Mouse (Mus musculus) MEL-GATA-1-ER (cell line): ENCODE measurements around the gene Plekhg6.

ENCODE experiments used
- DNase-seq: peaks from one replicate; pipeline ENCODE4 v3.0.0-alpha.2; 2012; ENCODE audit warnings: low read depth; ENCODE audit errors: extremely low read depth

Gene Plekhg6

GRCm38 (mm10) chr6:125354352-125355151 lies 26.0 kb downstream of the Plekhg6 start:
- DNase-seq = no peak

GRCm38 (mm10) chr6:125353655-125354054 lies 26.9 kb downstream of the Plekhg6 start:
- DNase-seq = no peak

- DNase-seq = no peak
These were observed 27.4 kb downstream of the Plekhg6 start for GRCm38 (mm10) chr6:125353221-125353620.

- no peak for DNase-seq
These were observed 27.8 kb downstream of the Plekhg6 start for GRCm38 (mm10) chr6:125352811-125353210.

- DNase-seq = no peak
These were observed 28.6 kb downstream of the Plekhg6 start for GRCm38 (mm10) chr6:125352046-125352384.

GRCm38 (mm10) chr6:125351368-125352045 lies 29.1 kb downstream of the Plekhg6 start:
- no peak for DNase-seq

- DNase-seq = no peak
These were observed 29.6 kb downstream of the Plekhg6 start for GRCm38 (mm10) chr6:125350995-125351324.

- peak; percentile 66 for DNase-seq
These were observed 30.2 kb downstream of the Plekhg6 start for GRCm38 (mm10) chr6:125350231-125350994.

GRCm38 (mm10) chr6:125349575-125350230 lies 30.9 kb downstream of the Plekhg6 start:
- DNase-seq = peak; percentile 69

GRCm38 (mm10) chr6:125348721-125349574 lies 31.6 kb downstream of the Plekhg6 start, which contains the start of gene Tnfrsf1a:
Gene Tnfrsf1a, plus strand, starts transcription at chr6:125349362.
- DNase-seq = no peak

- no peak for DNase-seq
These were observed 34.6 kb downstream of the Plekhg6 start for GRCm38 (mm10) chr6:125346029-125346428.

GRCm38 (mm10) chr6:125345625-125346024 lies 35.0 kb downstream of the Plekhg6 start:
- DNase-seq = peak; percentile 44

GRCm38 (mm10) chr6:125344866-125345265 lies 35.7 kb downstream of the Plekhg6 start:
- DNase-seq = no peak

- DNase-seq = no peak
These were observed 36.5 kb downstream of the Plekhg6 start for GRCm38 (mm10) chr6:125344084-125344483.

- no peak for DNase-seq
These were observed 38.4 kb downstream of the Plekhg6 start for GRCm38 (mm10) chr6:125342198-125342597.

- no peak for DNase-seq
These were observed 40.3 kb downstream of the Plekhg6 start for GRCm38 (mm10) chr6:125340244-125340643.

- DNase-seq = no peak
These were observed 41.6 kb downstream of the Plekhg6 start for GRCm38 (mm10) chr6:125338791-125339660.

- no peak for DNase-seq
These were observed 46.2 kb downstream of the Plekhg6 start for GRCm38 (mm10) chr6:125334356-125334755.

- DNase-seq = no peak
These were observed 47.3 kb downstream of the Plekhg6 start for GRCm38 (mm10) chr6:125333112-125333899.
